Mouse (Mus musculus) testis, adult 2 months (tissue): ENCODE results near the gene Asb16.

Experiments
- CTCF ChIP-seq: fragments of 200-500 bp; IDR thresholded peaks from 2 replicates; pipeline ENCODE4 v1.5.1; 2012; ENCODE audit warnings: low read depth, mild to moderate bottlenecking, inconsistent platforms, low read length, moderate library complexity; ENCODE audit not compliant: control insufficient read depth, insufficient read depth, insufficient replicate concordance
- POLR2A ChIP-seq: fragments of 200-500 bp; IDR thresholded peaks from 2 replicates; pipeline ENCODE4 v1.6.1; 2012; ENCODE audit warnings: low read depth, mild to moderate bottlenecking, inconsistent platforms, low read length, moderate library complexity; ENCODE audit not compliant: control insufficient read depth

DNA sequence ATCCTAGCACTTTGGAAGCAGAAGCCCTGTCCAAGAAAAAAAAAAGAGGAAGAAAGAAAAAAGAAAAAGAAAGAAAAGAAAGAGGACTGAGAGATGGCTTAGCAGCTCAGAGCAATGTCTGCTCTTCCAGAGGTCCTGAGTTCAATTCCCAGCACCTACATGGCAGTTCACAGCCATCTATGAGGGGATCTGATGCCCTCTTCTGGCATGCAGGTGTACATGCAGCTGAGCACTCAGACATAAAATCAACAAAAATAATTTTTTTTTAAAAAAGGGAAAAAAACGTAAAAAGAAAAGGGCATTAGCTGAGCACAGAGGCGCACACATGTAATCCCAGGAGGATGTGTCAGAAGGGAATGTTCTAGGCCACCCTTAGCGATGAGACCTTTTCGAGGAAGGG is 21.7 kb upstream of the Asb16 start:
- TF ChIP-seq POLR2A (no peak), CTCF (no peak)
